ENCODE assay signal across 8 mouse cellular contexts in the genomic region with DNA sequence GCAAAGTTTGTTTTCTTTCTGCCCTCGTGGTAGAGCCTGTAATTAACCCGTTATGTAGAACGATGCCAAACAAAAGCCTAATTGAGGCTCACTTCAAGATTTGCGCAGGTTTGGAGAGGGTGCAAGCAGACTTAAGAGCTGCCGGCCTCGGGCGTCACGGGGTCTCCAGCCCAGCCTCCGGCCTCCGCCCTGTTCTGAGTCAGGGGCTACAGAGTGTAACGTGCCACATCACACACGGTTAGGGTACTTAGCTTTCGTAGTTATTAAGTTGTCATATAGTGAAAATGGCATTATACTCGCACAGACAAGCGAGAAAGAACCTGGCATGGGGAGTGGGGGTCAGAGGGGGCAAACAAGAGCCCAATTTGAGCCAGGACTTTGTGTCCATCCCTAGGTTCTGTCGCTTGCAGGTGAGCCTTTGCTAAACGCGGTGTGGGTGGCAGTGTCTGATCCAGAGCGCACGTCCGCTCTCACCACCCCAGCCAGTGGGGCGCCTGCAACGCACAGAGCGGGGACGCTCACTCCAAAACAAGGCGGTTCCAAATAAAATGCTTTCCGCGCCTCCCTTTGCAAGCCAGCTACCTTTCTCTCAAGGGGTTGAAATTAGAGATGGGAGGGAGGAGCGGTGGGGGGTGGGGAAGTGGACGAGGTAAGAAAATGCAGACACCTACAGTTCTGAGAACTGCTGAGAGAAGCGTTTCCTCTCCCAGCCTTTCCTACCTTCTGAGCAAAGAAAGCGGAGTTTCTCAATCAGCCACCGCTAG. TPM values are rescaled to one million over a fixed set of nuclear protein-coding genes. Genes with fewer than 3 reads are reported as not detected.
DNase-seq lines count a peak whose midpoint lies in the region; ATAC-seq lines count a peak whose summit lies in the region.

No protein-coding gene starts in this region.

- no peaks in the 10 kb centered on the region for H3K9me3 ChIP-seq in kidney, embryonic 14.5 days (ENCODE audit: control insufficient read depth, low read length)
- H3K9me3 ChIP-seq in embryonic facial prominence, embryonic 10.5 days = no peaks in the 10 kb centered on the region
- H3K9me3 ChIP-seq in hindbrain, embryonic 14.5 days (ENCODE audit: control insufficient read depth, low read length) = no peaks in the 10 kb centered on the region
- H3K9me3 ChIP-seq in neural tube, embryonic 11.5 days (ENCODE audit: control insufficient read depth, low read length) = no peaks in the 10 kb centered on the region

- peak; percentile 55; the same call in 1 of the 2 replicates for ATAC-seq in kidney, embryonic 14.5 days (ENCODE audit: low FRiP score, low TSS enrichment)
- peak; percentile 53; the same call in 1 of the 2 replicates for ATAC-seq in hindbrain, embryonic 14.5 days (ENCODE audit: low FRiP score)
- no peak; the same call in 1 of the 2 replicates for ATAC-seq in neural tube, embryonic 11.5 days (ENCODE audit: insufficient read depth, low FRiP score, low TSS enrichment)

- no peak overlapping the region; the same call in 1 of the 2 replicates for H3K4me2 ChIP-seq in kidney, embryonic 14.5 days (replicated peaks; ENCODE audit: low read depth, low read length)
- H3K4me2 ChIP-seq in hindbrain, embryonic 14.5 days (replicated peaks) = no peak overlapping the region
- H3K4me2 ChIP-seq in neural tube, embryonic 11.5 days (ENCODE audit: low read depth) = peak overlapping the region; percentile 12; the same call in 1 of the 2 replicates

- H3K27me3 ChIP-seq in kidney, embryonic 14.5 days (ENCODE audit: control insufficient read depth, insufficient read depth, low read length) = peaks cover 85% of the 10 kb centered on the region
- peaks cover 99% of the 10 kb centered on the region for H3K27me3 ChIP-seq in embryonic facial prominence, embryonic 10.5 days (replicated peaks; ENCODE audit: low read depth, poor library complexity, severe bottlenecking)
- peaks cover 96% of the 10 kb centered on the region for H3K27me3 ChIP-seq in hindbrain, embryonic 14.5 days (ENCODE audit: control insufficient read depth, insufficient read depth, low read length)
- peaks cover 92% of the 10 kb centered on the region for H3K27me3 ChIP-seq in neural tube, embryonic 11.5 days (ENCODE audit: control insufficient read depth, insufficient read depth, low read length)

- 0 out of 2 replicates have a peak overlapping the region, but pooled peaks have one; percentile 6 for H3K4me3 ChIP-seq in kidney, embryonic 14.5 days (ENCODE audit: low read length)
- peak overlapping the region; percentile 42 for H3K4me3 ChIP-seq in embryonic facial prominence, embryonic 10.5 days
- no peak overlapping the region for H3K4me3 ChIP-seq in hindbrain, embryonic 14.5 days (replicated peaks; ENCODE audit: low read length)
- no peak overlapping the region for H3K4me3 ChIP-seq in neural tube, embryonic 11.5 days (ENCODE audit: low read depth, low read length)

- H3K27ac ChIP-seq in kidney, embryonic 14.5 days (ENCODE audit: low read depth, low read length) = no peak overlapping the region
- H3K27ac ChIP-seq in embryonic facial prominence, embryonic 10.5 days (replicated peaks) = peak overlapping the region; percentile 66
- H3K27ac ChIP-seq in hindbrain, embryonic 14.5 days = no peak overlapping the region
- H3K27ac ChIP-seq in neural tube, embryonic 11.5 days (ENCODE audit: low read depth, low read length) = 0 out of 2 replicates have a peak overlapping the region, but pooled peaks have one; percentile 20

- no peak overlapping the region for H3K9ac ChIP-seq in kidney, embryonic 14.5 days (ENCODE audit: low read depth, low read length)
- no peak overlapping the region for H3K9ac ChIP-seq in hindbrain, embryonic 14.5 days
- peak overlapping the region; percentile 32 for H3K9ac ChIP-seq in neural tube, embryonic 11.5 days (ENCODE audit: low read length)

- no peak for DNase-seq in kidney, postnatal 25 days
- peak; percentile 71 for DNase-seq in embryonic facial prominence, embryonic 10.5 days (ENCODE audit: low spot score)
- DNase-seq in hindbrain, embryonic 14.5 days (ENCODE audit: low spot score) = no peak
- DNase-seq in neural tube, embryonic 11.5 days (ENCODE audit: low spot score) = no peak
- no peak for DNase-seq in thymus, adult 18-20 months
- DNase-seq in MN1 (ENCODE audit: low spot score) = no peak
- DNase-seq in frontal cortex, adult 2 months (ENCODE audit: extremely low spot score in 1 of 2, low spot score in 1 of 2) = no peak

- 1% methylated on average over 33 of the region's 33 CpGs for WGBS in kidney, embryonic 14.5 days
- WGBS in embryonic facial prominence, embryonic 10.5 days = under 1% methylated on average over 33 of the region's 33 CpGs
- WGBS in hindbrain, embryonic 14.5 days = under 1% methylated on average over 33 of the region's 33 CpGs
- under 1% methylated on average over 33 of the region's 33 CpGs for WGBS in neural tube, embryonic 11.5 days

- no peaks in the 10 kb centered on the region for H3K36me3 ChIP-seq in kidney, embryonic 14.5 days (ENCODE audit: control insufficient read depth, insufficient read depth, low read length)
- no peaks in the 10 kb centered on the region for H3K36me3 ChIP-seq in embryonic facial prominence, embryonic 10.5 days (replicated peaks)
- no peaks in the 10 kb centered on the region for H3K36me3 ChIP-seq in hindbrain, embryonic 14.5 days (replicated peaks; ENCODE audit: control insufficient read depth, insufficient read depth)
- H3K36me3 ChIP-seq in neural tube, embryonic 11.5 days (ENCODE audit: control insufficient read depth, insufficient read depth, low read length) = no peaks in the 10 kb centered on the region

- peaks cover 4% of the 10 kb centered on the region; the same call in 1 of the 2 replicates for H3K4me1 ChIP-seq in kidney, embryonic 14.5 days (ENCODE audit: control insufficient read depth, insufficient read depth, low read length)
- peaks cover 21% of the 10 kb centered on the region for H3K4me1 ChIP-seq in embryonic facial prominence, embryonic 10.5 days
- no peaks in the 10 kb centered on the region for H3K4me1 ChIP-seq in hindbrain, embryonic 14.5 days (replicated peaks; ENCODE audit: control insufficient read depth, insufficient read depth, low read length)
- H3K4me1 ChIP-seq in neural tube, embryonic 11.5 days (ENCODE audit: control insufficient read depth, insufficient read depth, low read length) = peaks cover 3% of the 10 kb centered on the region; the same call in 1 of the 2 replicates

RNA-seq across cellular contexts. Expression of gene Isl1, which starts 12.3 kb away (rescaled TPM):
- polyA plus RNA-seq in kidney, embryonic 14.5 days (2014; fragmentation: Nextera tagmentation; extraction: Ambion mirVana) = 0.11 TPM in 1 of 2 replicates, not detected in the other
- 49.5 and 58.7 TPM in 2 replicates for polyA plus RNA-seq in embryonic facial prominence, embryonic 10.5 days (2016; fragmentation: Nextera tagmentation; extraction: Ambion mirVana)
- polyA plus RNA-seq in hindbrain, embryonic 14.5 days (2014; fragmentation: Nextera tagmentation; extraction: Ambion mirVana) = 24.6 and 26.1 TPM in 2 replicates
- polyA plus RNA-seq in neural tube, embryonic 11.5 days (2014; fragmentation: Nextera tagmentation; extraction: Ambion mirVana) = 111 and 136 TPM in 2 replicates
- 0.50 and 0.54 TPM in 2 replicates for polyA plus RNA-seq in frontal cortex, adult 2 months (2012; rRNA removed)

Comparison
In these comparisons a context has a peak if more than half of its experiments do, and no peak if none do; other contexts are left out.
1. H3K27ac ChIP-seq: peak in embryonic facial prominence, embryonic 10.5 days (single experiment) and neural tube, embryonic 11.5 days (single experiment); none in kidney, embryonic 14.5 days (single experiment) and hindbrain, embryonic 14.5 days (single experiment).
2. H3K4me3 ChIP-seq: peak in kidney, embryonic 14.5 days (single experiment) and embryonic facial prominence, embryonic 10.5 days (single experiment); none in hindbrain, embryonic 14.5 days (single experiment) and neural tube, embryonic 11.5 days (single experiment).
3. RNA of gene Isl1, which starts 12.3 kb away (polyA plus RNA-seq): 111 to 136 TPM in neural tube, embryonic 11.5 days, 49.5 to 58.7 TPM in embryonic facial prominence, embryonic 10.5 days and 24.6 to 26.1 TPM in hindbrain, embryonic 14.5 days; 0.50 to 0.54 TPM in frontal cortex, adult 2 months and 0.11 TPM in kidney, embryonic 14.5 days; every median in the first group is over 10 times any median in the second.